ENCODE assay signal across 17 mouse cellular contexts in genomic region chr9:117435856-117436255, GRCm38 (mm10).
DNase-seq lines count a peak whose midpoint lies in the region; ATAC-seq and TF ChIP-seq lines count a peak whose summit lies in the region.
"Had no signal": no experiment of that assay in that cellular context is flagged by ENCODE, and none has a peak within 500 bp of the region (broad histone marks: within the 10 kb centered on the region; RNA-seq: fewer than 3 reads in every experiment).

No protein-coding gene starts in this region.

- no peak overlapping the region for H3K9ac ChIP-seq in midbrain, embryonic 14.5 days (replicated peaks; ENCODE audit: low read length)
- H3K9ac ChIP-seq: midbrain, embryonic 15.5 days; neural tube, embryonic 12.5 days had no signal

- no peak for TF ChIP-seq POLR2A in lung, adult 2 months (IDR thresholded peaks at IDR 0.05; ENCODE audit: borderline replicate concordance, extremely low read depth, low read depth, low read length)

- no peaks in the 10 kb centered on the region for H3K9me3 ChIP-seq in midbrain, embryonic 14.5 days (ENCODE audit: control insufficient read depth, low read length)
- H3K9me3 ChIP-seq in midbrain, embryonic 10.5 days (replicated peaks) = no peaks in the 10 kb centered on the region; the same call in 1 of the 2 replicates
- H3K9me3 ChIP-seq: midbrain, embryonic 15.5 days; neural tube, embryonic 12.5 days had no signal

- WGBS in midbrain, embryonic 14.5 days = 56% methylated on average over 2 of the region's 2 CpGs
- 73% methylated on average over 2 of the region's 2 CpGs for WGBS in midbrain, embryonic 10.5 days
- WGBS in lung, adult 2 months = 58% methylated on average over 2 of the region's 2 CpGs

- H3K4me3 ChIP-seq in midbrain, embryonic 14.5 days (replicated peaks; ENCODE audit: low read depth, low read length) = no peak overlapping the region
- no peak overlapping the region for H3K4me3 ChIP-seq in midbrain, embryonic 10.5 days
- no peak overlapping the region for H3K4me3 ChIP-seq in lung, adult 2 months (replicated peaks; ENCODE audit: extremely low read depth, low read depth, low read length)
- H3K4me3 ChIP-seq: midbrain, embryonic 15.5 days; neural tube, embryonic 12.5 days had no signal

- no peaks in the 10 kb centered on the region for H3K4me1 ChIP-seq in midbrain, embryonic 14.5 days (ENCODE audit: control insufficient read depth, insufficient read depth, low read length)
- no peaks in the 10 kb centered on the region for H3K4me1 ChIP-seq in midbrain, embryonic 10.5 days
- H3K4me1 ChIP-seq in lung, adult 2 months (ENCODE audit: control insufficient read depth, insufficient read depth, low read length) = no peaks in the 10 kb centered on the region
- H3K4me1 ChIP-seq: midbrain, embryonic 15.5 days; neural tube, embryonic 12.5 days had no signal

- ATAC-seq in midbrain, embryonic 14.5 days (ENCODE audit: low FRiP score, low TSS enrichment) = no peak
- ATAC-seq: intestine, embryonic 16.5 days; midbrain, embryonic 15.5 days had no signal

- H3K4me2 ChIP-seq in midbrain, embryonic 14.5 days (ENCODE audit: low read length) = no peak overlapping the region
- H3K4me2 ChIP-seq: midbrain, embryonic 15.5 days; neural tube, embryonic 12.5 days had no signal

- H3K27me3 ChIP-seq in midbrain, embryonic 14.5 days (ENCODE audit: control insufficient read depth, insufficient read depth, low read length) = no peaks in the 10 kb centered on the region
- no peaks in the 10 kb centered on the region for H3K27me3 ChIP-seq in midbrain, embryonic 10.5 days (ENCODE audit: low read depth, poor library complexity, severe bottlenecking)
- H3K27me3 ChIP-seq: midbrain, embryonic 15.5 days; neural tube, embryonic 12.5 days had no signal

- no peaks in the 10 kb centered on the region for H3K36me3 ChIP-seq in midbrain, embryonic 14.5 days (ENCODE audit: control insufficient read depth, insufficient read depth, low read length)
- no peaks in the 10 kb centered on the region for H3K36me3 ChIP-seq in midbrain, embryonic 10.5 days
- H3K36me3 ChIP-seq: midbrain, embryonic 15.5 days; neural tube, embryonic 12.5 days had no signal

- H3K27ac ChIP-seq in midbrain, embryonic 14.5 days (replicated peaks; ENCODE audit: low read depth, low read length) = no peak overlapping the region
- H3K27ac ChIP-seq in midbrain, embryonic 10.5 days (replicated peaks) = no peak overlapping the region
- H3K27ac ChIP-seq: midbrain, embryonic 15.5 days; neural tube, embryonic 12.5 days had no signal

- DNase-seq in midbrain, embryonic 14.5 days = peak; percentile 11
- DNase-seq in midbrain, embryonic 10.5 days (ENCODE audit: low spot score) = no peak
- peak; percentile 60 to 77 for DNase-seq in frontal cortex, adult 2 months (ENCODE audit: extremely low spot score in 1 of 2, low spot score in 1 of 2)
- peak; percentile 8 to 24 for DNase-seq in layer of hippocampus, postnatal 10 days (ENCODE audit: low spot score in 2 of 2)
- DNase-seq in right cerebral cortex, postnatal 36 days (ENCODE audit: low spot score in 2 of 2) = peak; percentile 36 to 55
- no peak for DNase-seq in lung, adult 2 months
- no peak for DNase-seq in adrenal gland, adult (ENCODE audit: inconsistent age in 2 of 2, low spot score in 1 of 2)
- DNase-seq: adrenal gland, postnatal 25 days; cerebellum, adult 11-12 months; embryo, embryonic 11 days; heart, postnatal 36 days; kidney, postnatal 36 days; retina, postnatal 1 day; thymus, postnatal 25 days had no signal

- TF ChIP-seq CTCF in lung, adult 2 months (IDR thresholded peaks at IDR 0.05; ENCODE audit: insufficient read depth, low read length) = no peak

Comparison
In these comparisons a context has a peak if more than half of its experiments do, and no peak if none do; other contexts are left out.
1. DNase-seq: peak in midbrain, embryonic 14.5 days (single experiment), frontal cortex, adult 2 months (2 of 2), layer of hippocampus, postnatal 10 days (2 of 2) and right cerebral cortex, postnatal 36 days (2 of 2); none in midbrain, embryonic 10.5 days (single experiment), lung, adult 2 months (single experiment) and adrenal gland, adult (0 of 2).